Mouse (Mus musculus): ENCODE results near the gene Olfr180.

Gene Olfr180

GRCm38 (mm10) chr16:58929292-58929691, at the start of gene Olfr180:
TSS of gene Olfr180 (minus strand) at chr16:58929392.
- no peak for DNase-seq

DNA sequence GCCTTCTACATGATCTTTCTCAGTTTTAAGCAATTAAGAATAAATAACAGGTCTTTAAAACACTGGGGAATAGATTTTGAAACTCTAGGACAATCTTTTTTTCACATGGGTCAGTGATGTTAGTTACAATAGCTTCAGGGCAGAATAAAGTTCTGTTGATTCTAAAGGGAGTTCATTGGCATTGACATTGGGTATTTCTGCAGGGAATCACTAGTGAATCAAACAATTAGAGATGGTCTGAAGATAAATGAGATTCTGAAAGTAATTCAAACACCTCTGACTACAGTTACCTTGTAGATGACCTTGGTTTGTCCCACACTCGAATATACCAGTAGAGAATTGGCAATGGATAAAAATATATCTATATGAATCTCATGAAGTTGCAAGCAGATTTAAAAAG, 537 bp downstream of the Olfr180 start, which contains the start of gene Olfr181:
Gene Olfr181, minus strand, starts transcription at position 101 of the 400 bp plus-strand sequence.
- no peak for DNase-seq

GRCm38 (mm10) chr16:58891963-58892362, 37.2 kb downstream of the Olfr180 start, which contains the start of gene Olfr178:
TSS of gene Olfr178 (minus strand) at chr16:58892063.
- DNase-seq, result no peak

DNA sequence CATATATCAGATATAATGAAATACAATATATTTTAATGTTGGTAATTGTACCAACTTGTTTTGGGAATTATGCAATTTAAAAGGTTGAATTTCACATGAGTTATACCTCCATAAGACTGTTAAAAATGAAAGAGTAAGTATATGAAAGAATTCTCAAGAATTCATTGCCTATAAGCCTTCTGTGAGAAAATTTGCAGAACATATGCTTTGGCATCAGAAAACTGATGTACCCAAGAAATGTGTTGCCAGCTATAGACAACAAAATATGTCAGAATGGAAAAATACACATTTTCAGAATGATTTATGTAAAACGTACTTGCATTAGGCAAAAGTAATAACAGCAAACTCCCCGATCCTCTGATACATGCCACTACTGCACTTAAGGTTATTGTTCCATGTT, 44.8 kb downstream of the Olfr180 start:
- DNase-seq, result no peak

DNA sequence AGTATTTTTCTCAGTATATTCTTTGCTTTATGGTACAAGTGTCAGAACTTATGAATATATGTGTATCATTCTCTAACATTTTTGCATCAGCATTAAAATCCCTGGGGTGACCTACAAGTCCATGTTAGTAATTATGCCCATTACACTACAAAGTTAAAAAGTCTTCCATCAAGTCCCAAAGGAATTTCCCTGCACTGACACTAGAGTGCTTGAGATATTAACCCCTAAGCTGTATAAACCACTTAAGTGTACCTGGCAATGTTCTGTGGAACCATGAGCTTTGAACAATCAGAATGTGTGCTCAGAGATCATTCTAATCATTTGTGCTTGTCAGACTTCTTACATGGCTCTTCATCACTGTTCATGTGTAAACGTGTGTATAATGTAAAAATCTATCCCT, 54.5 kb downstream of the Olfr180 start, which contains the start of gene Olfr177:
Gene Olfr177, minus strand, starts transcription at position 101 of the 400 bp plus-strand sequence.
- DNase-seq, result no peak
